Mouse (Mus musculus) cerebellum, adult 2 months (tissue): ENCODE measurements at regions not wholly inside any gene's neighbourhood (a gene's known extent, or its start where the extent isn't known, plus 50 kb on each side); places are given as distances from the start of the nearest gene placed in this dataset.

Source experiments
- DNase-seq, 2 experiments: peaks; one replicate each; pipeline ENCODE4 v3.0.0; 2021
- H3K27ac ChIP-seq: fragments of 200-500 bp; 2 replicates; pipeline ENCODE4 v1.5.1; 2012; ENCODE audit warnings: low read length, control low read depth, inconsistent platforms; ENCODE audit not compliant: insufficient read depth
- H3K27me3 ChIP-seq: fragments of 200-500 bp; 2 replicates; pipeline ENCODE4 v1.6.1; 2012; ENCODE audit warnings: inconsistent platforms, mild to moderate bottlenecking, low read length, moderate library complexity; ENCODE audit not compliant: control insufficient read depth, insufficient read depth
- H3K4me1 ChIP-seq: fragments of 200-500 bp; 2 replicates; pipeline ENCODE4 v1.6.1; 2011; ENCODE audit warnings: low read length; ENCODE audit not compliant: control insufficient read depth, insufficient read depth
- H3K4me3 ChIP-seq: fragments of 200-500 bp; replicated peaks from 2 replicates; pipeline ENCODE3; 2011; ENCODE audit warnings: mild to moderate bottlenecking, low read depth, low read length, control low read depth; ENCODE audit not compliant: insufficient read depth
- CTCF ChIP-seq: fragments of 200-500 bp; IDR thresholded peaks from 2 replicates; pipeline ENCODE4 v1.5.1; 2011; ENCODE audit warnings: low read depth, mild to moderate bottlenecking, control low read depth, low read length, moderate library complexity, borderline replicate concordance; ENCODE audit not compliant: insufficient read depth
- POLR2A ChIP-seq: fragments of 200-500 bp; IDR thresholded peaks from 2 replicates; pipeline ENCODE4 v1.6.1; 2011; ENCODE audit warnings: low read length, control low read depth, borderline replicate concordance; ENCODE audit not compliant: insufficient read depth
- WGBS: fragments of 180-500 bp; shearing (Covaris S2); methylation state at CpG from one replicate; pipeline ENCODE4 v1.1.7; 2018; 5-methylcytosine and 5-hydroxymethylcytosine counted together

DNA sequence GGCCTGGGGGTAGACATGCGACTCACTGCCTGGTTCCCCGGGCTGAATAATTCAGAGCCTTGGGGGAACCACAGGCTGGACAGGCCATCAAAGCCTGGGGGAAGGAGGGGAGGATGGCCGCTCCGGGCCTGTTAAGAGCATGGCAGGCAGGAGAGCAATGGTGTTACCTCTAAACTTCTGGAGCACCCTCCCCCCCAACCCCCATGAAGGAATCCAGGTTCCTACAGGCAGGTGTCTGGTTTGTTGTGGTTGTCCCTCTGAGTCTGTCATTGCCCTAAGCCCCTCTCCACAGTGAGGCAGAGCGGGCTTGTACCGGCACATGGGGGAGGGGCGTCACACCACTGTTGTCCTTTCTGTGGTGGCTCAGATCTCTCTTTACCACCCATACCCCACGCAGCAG lies 140.4 kb upstream of the 1600014C23Rik start:
- 67% methylated on average over 8 of the region's 8 CpGs for WGBS
- no peaks in the 10 kb centered on the region for H3K27me3 ChIP-seq
- no peak overlapping the region for H3K4me3 ChIP-seq
- no peak for DNase-seq
- H3K27ac ChIP-seq, result no peak overlapping the region
- TF ChIP-seq POLR2A (no peak), CTCF (no peak)
- 0 out of 2 replicates have a peak, but pooled peaks cover 3% of the 10 kb centered on the region for H3K4me1 ChIP-seq

DNA sequence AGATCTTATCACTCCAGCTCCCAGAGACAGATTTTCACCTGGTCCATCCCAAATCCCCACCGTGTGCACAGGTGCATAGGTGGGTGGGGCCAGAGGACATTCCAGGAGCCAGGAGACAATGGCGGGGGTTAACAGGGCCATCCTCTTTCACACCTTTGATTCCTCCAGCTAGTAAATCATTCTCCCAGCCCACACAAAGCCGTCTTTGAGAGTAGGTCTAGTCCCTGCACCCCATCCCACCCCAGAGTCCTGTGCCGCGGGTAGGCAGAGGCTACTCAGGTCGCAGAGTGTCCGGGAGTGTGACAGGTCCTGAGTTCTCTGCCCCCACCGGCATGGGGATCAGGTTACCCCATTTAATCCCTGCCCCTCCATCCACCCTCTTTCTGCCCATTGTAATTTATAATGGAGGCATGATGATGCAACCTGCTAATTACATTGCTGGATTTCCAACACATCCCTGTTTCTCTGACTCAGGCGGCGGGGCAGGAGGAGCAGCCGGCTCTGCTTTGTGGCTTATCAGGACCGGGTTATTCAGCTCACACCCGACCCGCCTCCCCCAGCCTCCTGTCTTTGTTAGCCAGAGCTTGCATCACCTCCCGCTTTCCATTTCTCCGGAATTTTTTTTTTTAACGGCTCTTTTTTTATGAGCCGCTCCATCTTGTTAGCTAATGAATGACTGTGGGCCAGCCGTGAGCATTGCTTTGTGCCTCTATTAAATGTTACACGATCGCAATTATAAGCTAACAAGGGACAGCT lies 139.7 kb upstream of the 1600014C23Rik start:
- TF ChIP-seq CTCF (no peak), POLR2A (no peak)
- Histone ChIP-seq H3K27ac (no peak overlapping the region), H3K4me1 (0 out of 2 replicates have a peak, but pooled peaks cover 3% of the 10 kb centered on the region), H3K4me3 (no peak overlapping the region), H3K27me3 (no peaks in the 10 kb centered on the region)
- WGBS, result 57% methylated on average over 21 of the region's 21 CpGs
- no peak for DNase-seq

DNA sequence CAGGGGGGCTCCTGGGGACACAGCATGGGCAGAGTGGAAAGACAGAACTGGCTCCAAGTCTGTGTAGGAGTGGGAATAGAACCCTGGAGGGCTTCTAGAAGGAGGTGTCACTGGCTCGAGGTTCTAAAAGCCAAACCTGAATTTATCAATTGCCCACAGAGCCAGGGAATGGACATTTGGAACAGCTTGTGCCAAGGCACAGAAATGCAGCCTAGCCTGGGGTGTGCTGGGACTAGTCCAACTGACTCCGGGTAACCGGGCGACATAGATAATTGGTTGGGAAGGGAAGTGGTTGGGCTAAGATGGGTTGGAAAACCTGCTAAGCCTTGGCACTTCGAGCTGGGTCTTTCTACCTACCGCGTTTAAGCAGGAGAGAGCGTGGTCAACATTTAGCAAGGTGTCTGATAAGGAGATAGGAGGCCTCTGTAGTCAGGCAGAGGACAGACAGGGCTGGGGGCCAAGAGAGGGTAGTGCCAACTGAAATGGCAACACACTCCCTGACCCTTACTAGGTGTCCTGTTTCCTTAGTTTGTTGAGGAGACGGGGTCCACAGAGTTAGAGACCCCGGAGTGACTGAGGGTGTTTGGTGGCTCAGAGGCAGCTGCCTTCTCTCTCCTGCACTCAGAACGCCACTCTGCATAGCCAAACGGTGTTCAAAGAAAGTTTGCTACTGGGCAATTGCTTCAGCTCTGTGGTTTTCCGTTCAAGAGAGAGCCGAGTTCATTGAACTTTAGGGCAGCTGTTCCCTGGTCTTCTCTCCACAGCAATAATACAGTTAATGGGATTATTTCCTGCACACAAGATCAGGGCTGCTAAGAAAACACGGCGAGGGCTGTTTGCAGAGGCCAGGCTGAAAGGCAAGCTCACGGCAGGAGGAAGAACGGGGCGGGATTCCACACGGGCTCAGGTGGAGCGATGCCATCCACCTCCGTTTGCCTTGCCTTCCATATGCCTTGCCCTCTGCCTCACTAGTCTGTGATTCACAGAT lies 138.3 kb upstream of the 1600014C23Rik start:
- peak in 1 of 2 experiments; percentile 22 for DNase-seq
- Histone ChIP-seq H3K4me1 (0 out of 2 replicates have a peak, but pooled peaks cover 3% of the 10 kb centered on the region), H3K27ac (no peak overlapping the region), H3K27me3 (no peaks in the 10 kb centered on the region), H3K4me3 (no peak overlapping the region)
- TF ChIP-seq CTCF (no peak), POLR2A (no peak)
- 10% methylated on average over 22 of the region's 22 CpGs for WGBS

DNA sequence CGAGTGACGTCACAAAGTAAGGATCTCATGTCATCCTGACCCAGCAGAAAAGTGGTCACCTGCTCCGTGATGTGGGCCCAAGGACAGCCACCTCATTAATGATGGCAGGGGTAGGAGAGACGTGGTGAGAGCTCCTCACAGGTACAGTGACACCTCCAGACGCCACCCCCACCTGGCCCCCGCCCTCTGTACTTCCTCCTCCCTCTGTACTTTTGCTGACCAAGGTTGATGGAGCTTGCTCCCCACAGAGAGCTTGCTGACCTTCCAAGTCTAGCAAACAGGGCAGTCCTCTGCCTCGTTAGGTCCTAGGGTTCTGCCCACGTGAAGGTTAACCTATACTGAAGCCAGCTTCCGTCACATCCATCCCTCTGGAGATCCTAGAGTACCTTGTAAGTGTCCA lies 137.4 kb upstream of the 1600014C23Rik start:
- 0 out of 2 replicates have a peak, but pooled peaks cover 3% of the 10 kb centered on the region for H3K4me1 ChIP-seq
- TF ChIP-seq POLR2A, result no peak
- TF ChIP-seq CTCF, result no peak
- no peak overlapping the region for H3K4me3 ChIP-seq
- no peak for DNase-seq
- 79% methylated on average over 9 of the region's 9 CpGs for WGBS
- no peak overlapping the region for H3K27ac ChIP-seq
- no peaks in the 10 kb centered on the region for H3K27me3 ChIP-seq

DNA sequence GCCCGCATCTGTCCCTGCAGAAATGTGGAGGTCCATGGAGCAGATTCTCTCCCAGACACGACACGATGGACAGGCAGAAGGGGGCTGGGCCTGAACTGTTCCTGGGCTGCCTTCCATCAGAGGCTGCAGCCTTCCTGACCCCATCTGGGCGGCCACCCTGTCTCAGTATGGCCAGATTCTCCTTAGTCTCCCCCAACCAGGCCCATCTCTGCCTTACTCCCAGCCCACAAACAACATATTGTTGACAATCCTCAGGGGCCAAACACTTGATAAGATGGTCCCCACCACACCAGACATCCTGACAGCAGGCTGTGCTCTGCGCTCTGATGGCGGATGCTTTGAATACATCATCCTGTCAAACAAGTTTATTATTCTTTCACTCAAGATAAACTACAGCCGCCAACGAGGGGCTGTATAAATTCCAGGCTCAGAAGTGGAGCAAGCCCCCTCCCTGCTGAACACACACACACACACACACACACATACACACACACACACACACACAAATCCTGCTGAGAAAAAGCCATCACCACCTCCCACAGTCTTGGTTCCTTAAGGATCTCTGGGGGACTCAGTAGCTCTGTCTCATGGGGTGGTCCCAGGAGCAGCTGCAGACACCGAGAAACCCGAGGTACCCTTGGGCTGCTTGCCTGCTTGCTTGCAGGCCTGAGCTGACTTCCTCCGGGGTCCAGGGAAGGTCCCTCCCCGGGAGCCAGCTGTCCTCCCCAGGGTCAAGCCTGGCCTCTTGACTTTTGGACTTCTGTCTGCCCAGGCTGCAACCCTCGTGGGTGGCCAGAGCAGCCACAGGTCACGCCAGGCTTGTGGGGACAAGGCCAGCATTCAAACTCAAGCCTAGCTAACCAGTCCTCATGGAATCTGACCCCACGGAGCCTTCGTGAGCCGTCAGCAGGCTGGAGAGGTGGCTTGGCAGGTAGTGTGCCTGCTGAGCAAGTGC lies 135.6 kb upstream of the 1600014C23Rik start:
- Histone ChIP-seq H3K27ac (no peak overlapping the region), H3K4me3 (no peak overlapping the region), H3K27me3 (no peaks in the 10 kb centered on the region), H3K4me1 (0 out of 2 replicates have a peak, but pooled peaks cover 3% of the 10 kb centered on the region)
- TF ChIP-seq CTCF (no peak), POLR2A (no peak)
- no peak for DNase-seq
- WGBS, result 64% methylated on average over 17 of the region's 17 CpGs

DNA sequence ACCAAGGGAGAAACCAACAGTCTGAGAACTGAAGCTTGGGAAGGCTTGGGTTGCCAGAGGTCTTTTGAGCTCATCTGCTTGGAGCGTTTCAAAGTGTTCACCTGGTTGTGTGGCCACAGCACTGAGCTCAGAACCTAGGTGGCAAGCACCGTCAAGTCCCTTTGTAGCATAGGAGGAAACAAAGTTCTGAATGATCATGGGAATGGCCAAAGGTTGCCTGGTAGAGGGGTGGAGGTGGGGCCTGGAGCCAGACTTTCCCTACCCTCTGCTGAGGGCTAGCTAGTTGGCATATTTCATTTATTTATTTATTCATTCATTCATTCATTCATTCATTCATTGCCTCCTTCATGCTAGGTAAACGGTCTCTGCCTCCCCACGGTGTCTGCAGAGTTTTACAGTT lies 134.9 kb upstream of the 1600014C23Rik start:
- Histone ChIP-seq H3K4me3 (no peak overlapping the region), H3K4me1 (0 out of 2 replicates have a peak, but pooled peaks cover 3% of the 10 kb centered on the region), H3K27me3 (no peaks in the 10 kb centered on the region), H3K27ac (no peak overlapping the region)
- WGBS, result 98% methylated on average over 4 of the region's 4 CpGs
- no peak for TF ChIP-seq CTCF
- TF ChIP-seq POLR2A, result no peak
- no peak for DNase-seq

DNA sequence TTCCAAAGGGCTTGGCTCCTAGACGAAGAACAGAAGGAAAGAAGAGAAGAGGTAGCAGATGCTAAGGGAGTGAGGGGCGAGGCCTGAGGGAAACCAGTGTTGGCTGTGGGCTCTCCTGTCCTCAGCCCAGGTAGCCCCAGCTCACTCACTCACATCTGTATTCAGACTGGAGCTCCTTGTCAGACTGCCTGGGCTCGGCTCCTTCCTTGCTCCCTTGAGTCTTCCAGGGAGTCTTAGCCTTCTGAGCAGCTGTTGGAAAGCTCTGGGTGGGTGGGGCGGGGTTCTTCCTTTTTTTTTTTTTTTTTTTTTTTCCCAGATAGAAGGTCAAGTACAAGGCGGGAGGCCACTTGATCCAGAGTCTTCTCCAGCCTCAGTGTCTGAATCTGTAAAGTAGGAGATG lies 134.1 kb upstream of the 1600014C23Rik start:
- no peak for DNase-seq
- Histone ChIP-seq H3K4me1 (0 out of 2 replicates have a peak, but pooled peaks cover 3% of the 10 kb centered on the region), H3K4me3 (no peak overlapping the region), H3K27me3 (no peaks in the 10 kb centered on the region), H3K27ac (no peak overlapping the region)
- TF ChIP-seq CTCF (no peak), POLR2A (no peak)
- 84% methylated on average over 5 of the region's 5 CpGs for WGBS
